Mouse (Mus musculus): ENCODE results near the gene Hcfc1r1. TPM values are rescaled to one million over a fixed set of nuclear protein-coding genes. Genes with fewer than 3 reads are reported as not detected.

Gene Hcfc1r1
- polyA plus RNA-seq, 1 experiment from 2014 or later = 38.3 TPM

GRCm38 (mm10) chr17:23670516-23671074 is 2.8 kb upstream of the Hcfc1r1 start:
- Histone ChIP-seq H3K9ac (ENCODE audit: low read length) (no peak overlapping the region), H3K36me3 (ENCODE audit: control insufficient read depth, insufficient read depth, low read length) (no peaks in the 10 kb centered on the region), H3K4me3 (ENCODE audit: low read depth, low read length) (no peak overlapping the region), H3K4me2 (ENCODE audit: low read depth, low read length, severe bottlenecking) (no peak overlapping the region), H3K27me3 (ENCODE audit: control insufficient read depth, insufficient read depth, low read length) (peaks cover 6% of the 10 kb centered on the region), H3K27ac (ENCODE audit: low read depth, low read length) (no peak overlapping the region), H3K9me3 (ENCODE audit: control insufficient read depth, low read length) (no peaks in the 10 kb centered on the region), H3K4me1 (replicated peaks; ENCODE audit: control insufficient read depth, insufficient read depth, low read length) (peaks cover 5% of the 10 kb centered on the region; the same call in 1 of the 2 replicates)
- DNase-seq (ENCODE audit: low spot score) = no peak
- no peak for ATAC-seq (replicated peaks; ENCODE audit: low FRiP score)
- 95% methylated on average over 7 of the region's 7 CpGs for WGBS

- no peak overlapping the region for H3K27ac ChIP-seq (ENCODE audit: low read depth, low read length)
- DNase-seq (ENCODE audit: low spot score) (no peak), ATAC-seq (replicated peaks; ENCODE audit: low FRiP score) (no peak)
- H3K9me3 ChIP-seq (ENCODE audit: control insufficient read depth, low read length) = no peaks in the 10 kb centered on the region
- WGBS = 97% methylated on average over 3 of the region's 3 CpGs
- H3K4me3 ChIP-seq (ENCODE audit: low read depth, low read length) = no peak overlapping the region
- H3K9ac ChIP-seq (ENCODE audit: low read length) = no peak overlapping the region
- peaks cover 9% of the 10 kb centered on the region; the same call in 1 of the 2 replicates for H3K4me1 ChIP-seq (replicated peaks; ENCODE audit: control insufficient read depth, insufficient read depth, low read length)
- H3K4me2 ChIP-seq (ENCODE audit: low read depth, low read length, severe bottlenecking) = no peak overlapping the region
- H3K27me3 ChIP-seq (ENCODE audit: control insufficient read depth, insufficient read depth, low read length) = peaks cover 8% of the 10 kb centered on the region
- H3K36me3 ChIP-seq (ENCODE audit: control insufficient read depth, insufficient read depth, low read length) = no peaks in the 10 kb centered on the region
Measured at GRCm38 (mm10) chr17:23671519-23671918, 1.9 kb upstream of the Hcfc1r1 start.

- Histone ChIP-seq H3K27ac (ENCODE audit: low read depth, low read length) (no peak overlapping the region), H3K4me1 (replicated peaks; ENCODE audit: control insufficient read depth, insufficient read depth, low read length) (peaks cover 9% of the 10 kb centered on the region; the same call in 1 of the 2 replicates), H3K4me3 (ENCODE audit: low read depth, low read length) (no peak overlapping the region), H3K36me3 (ENCODE audit: control insufficient read depth, insufficient read depth, low read length) (no peaks in the 10 kb centered on the region), H3K27me3 (ENCODE audit: control insufficient read depth, insufficient read depth, low read length) (peaks cover 8% of the 10 kb centered on the region), H3K9me3 (ENCODE audit: control insufficient read depth, low read length) (no peaks in the 10 kb centered on the region), H3K9ac (ENCODE audit: low read length) (no peak overlapping the region), H3K4me2 (ENCODE audit: low read depth, low read length, severe bottlenecking) (peak overlapping the region; percentile 78)
- no peak for ATAC-seq (replicated peaks; ENCODE audit: low FRiP score)
- no peak for DNase-seq (ENCODE audit: low spot score)
- 73% methylated on average over 3 of the region's 3 CpGs for WGBS
Measured at GRCm38 (mm10) chr17:23672761-23673160, 635 bp upstream of the Hcfc1r1 start.

GRCm38 (mm10) chr17:23674271-23674952 is 1.0 kb downstream of the Hcfc1r1 start:
- Histone ChIP-seq H3K27ac (ENCODE audit: low read depth, low read length) (no peak overlapping the region), H3K27me3 (ENCODE audit: control insufficient read depth, insufficient read depth, low read length) (peaks cover 18% of the 10 kb centered on the region), H3K9ac (ENCODE audit: low read length) (peak overlapping the region; percentile 56), H3K4me1 (replicated peaks; ENCODE audit: control insufficient read depth, insufficient read depth, low read length) (peaks cover 9% of the 10 kb centered on the region; the same call in 1 of the 2 replicates), H3K4me2 (ENCODE audit: low read depth, low read length, severe bottlenecking) (peak overlapping the region; percentile 78), H3K9me3 (ENCODE audit: control insufficient read depth, low read length) (no peaks in the 10 kb centered on the region), H3K4me3 (ENCODE audit: low read depth, low read length) (peak overlapping the region; percentile 44), H3K36me3 (ENCODE audit: control insufficient read depth, insufficient read depth, low read length) (no peaks in the 10 kb centered on the region)
- DNase-seq (ENCODE audit: low spot score) = no peak
- 47% methylated on average over 9 of the region's 9 CpGs for WGBS
- ATAC-seq (replicated peaks; ENCODE audit: low FRiP score) = no peak

GRCm38 (mm10) chr17:23675127-23675526 is 1.7 kb downstream of the Hcfc1r1 start:
- DNase-seq (ENCODE audit: low spot score) (no peak), ATAC-seq (replicated peaks; ENCODE audit: low FRiP score) (no peak)
- 36% methylated on average over 5 of the region's 5 CpGs for WGBS
- peaks cover 25% of the 10 kb centered on the region for H3K27me3 ChIP-seq (ENCODE audit: control insufficient read depth, insufficient read depth, low read length)
- H3K36me3 ChIP-seq (ENCODE audit: control insufficient read depth, insufficient read depth, low read length) = no peaks in the 10 kb centered on the region
- H3K4me1 ChIP-seq (replicated peaks; ENCODE audit: control insufficient read depth, insufficient read depth, low read length) = peaks cover 9% of the 10 kb centered on the region; the same call in 1 of the 2 replicates
- H3K9me3 ChIP-seq (ENCODE audit: control insufficient read depth, low read length) = no peaks in the 10 kb centered on the region
- H3K27ac ChIP-seq (ENCODE audit: low read depth, low read length) = no peak overlapping the region
- H3K9ac ChIP-seq (ENCODE audit: low read length) = no peak overlapping the region
- no peak overlapping the region for H3K4me2 ChIP-seq (ENCODE audit: low read depth, low read length, severe bottlenecking)
- H3K4me3 ChIP-seq (ENCODE audit: low read depth, low read length) = no peak overlapping the region

- no peaks in the 10 kb centered on the region for H3K36me3 ChIP-seq (ENCODE audit: control insufficient read depth, insufficient read depth, low read length)
- WGBS = 14% methylated on average over 15 of the region's 15 CpGs
- H3K4me2 ChIP-seq (ENCODE audit: low read depth, low read length, severe bottlenecking) = peak overlapping the region; percentile 98
- no peak overlapping the region for H3K9ac ChIP-seq (ENCODE audit: low read length)
- no peak overlapping the region; the same call in 1 of the 2 replicates for H3K4me3 ChIP-seq (ENCODE audit: low read depth, low read length)
- peaks cover 9% of the 10 kb centered on the region; the same call in 1 of the 2 replicates for H3K4me1 ChIP-seq (replicated peaks; ENCODE audit: control insufficient read depth, insufficient read depth, low read length)
- no peaks in the 10 kb centered on the region for H3K9me3 ChIP-seq (ENCODE audit: control insufficient read depth, low read length)
- no peak overlapping the region for H3K27ac ChIP-seq (ENCODE audit: low read depth, low read length)
- peaks cover 30% of the 10 kb centered on the region for H3K27me3 ChIP-seq (ENCODE audit: control insufficient read depth, insufficient read depth, low read length)
- ATAC-seq (replicated peaks; ENCODE audit: low FRiP score) (no peak), DNase-seq (ENCODE audit: low spot score) (no peak)
Measured at GRCm38 (mm10) chr17:23675564-23676281, 2.3 kb downstream of the Hcfc1r1 start.

GRCm38 (mm10) chr17:23676473-23677031 is 3.2 kb downstream of the Hcfc1r1 start:
- under 1% methylated on average over 36 of the region's 37 CpGs for WGBS
- Histone ChIP-seq H3K9me3 (ENCODE audit: control insufficient read depth, low read length) (no peaks in the 10 kb centered on the region), H3K9ac (ENCODE audit: low read length) (peak overlapping the region; percentile 56; the same call in 1 of the 2 replicates), H3K4me1 (replicated peaks; ENCODE audit: control insufficient read depth, insufficient read depth, low read length) (peaks cover 9% of the 10 kb centered on the region; the same call in 1 of the 2 replicates), H3K4me2 (ENCODE audit: low read depth, low read length, severe bottlenecking) (peak overlapping the region; percentile 98), H3K27ac (ENCODE audit: low read depth, low read length) (no peak overlapping the region), H3K36me3 (ENCODE audit: control insufficient read depth, insufficient read depth, low read length) (no peaks in the 10 kb centered on the region), H3K27me3 (ENCODE audit: control insufficient read depth, insufficient read depth, low read length) (peaks cover 38% of the 10 kb centered on the region), H3K4me3 (ENCODE audit: low read depth, low read length) (peak overlapping the region; percentile 46)
- peak; percentile 68 for DNase-seq (ENCODE audit: low spot score)
- ATAC-seq (replicated peaks; ENCODE audit: low FRiP score) = no peak

- WGBS = under 1% methylated on average over 34 of the region's 34 CpGs
- Histone ChIP-seq H3K4me2 (ENCODE audit: low read depth, low read length, severe bottlenecking) (peak within 1 kb of the TSS; percentile 98), H3K36me3 (ENCODE audit: control insufficient read depth, insufficient read depth, low read length) (no peaks in the 10 kb centered on the region), H3K4me3 (ENCODE audit: low read depth, low read length) (peak within 1 kb of the TSS; percentile 46), H3K27ac (ENCODE audit: low read depth, low read length) (no peak within 1 kb of the TSS), H3K4me1 (replicated peaks; ENCODE audit: control insufficient read depth, insufficient read depth, low read length) (peaks cover 9% of the 10 kb centered on the region; the same call in 1 of the 2 replicates), H3K9ac (ENCODE audit: low read length) (peak within 1 kb of the TSS; percentile 56), H3K27me3 (ENCODE audit: control insufficient read depth, insufficient read depth, low read length) (peaks cover 43% of the 10 kb centered on the region), H3K9me3 (ENCODE audit: control insufficient read depth, low read length) (no peaks in the 10 kb centered on the region)
- DNase-seq (ENCODE audit: low spot score) (peak; percentile 91), ATAC-seq (replicated peaks; ENCODE audit: low FRiP score) (peak; percentile 43)
Measured at GRCm38 (mm10) chr17:23677236-23677679, 3.9 kb downstream of the Hcfc1r1 start, which contains the start of gene Tnfrsf12a. Tnfrsf12a (minus strand) TSS chr17:23677468.

All from forebrain, embryonic 11.5 days (tissue).